Mouse (Mus musculus) spleen, postnatal 36 days (tissue): Measurements from ENCODE around the gene Rab20.
A peak's percentile ranks its signal among the peaks of the same experiment; 100 is the strongest.
"Not testable (repeated sequence)": the region's sequence is repeated elsewhere in the genome, so short reads cannot be mapped to it uniquely, and the experiment has no call there.

Experiments
- DNase-seq, 2 experiments: peaks; one replicate each; pipeline ENCODE4 v3.0.0; 2022; ENCODE audit warnings: low spot score in 2 of 2, mixed read lengths in 1 of 2

Rab20 gene

GRCm38 (mm10) chr8:11477811-11478761, at the start of gene Rab20:
TSS of gene Rab20 (minus strand) at chr8:11478710.
- DNase-seq, result peak; percentile 38 to 44

GRCm38 (mm10) chr8:11523331-11523730, 44.8 kb upstream of the Rab20 start:
- no peak for DNase-seq

- DNase-seq, result no peak
These were observed 40.2 kb upstream of the Rab20 start for GRCm38 (mm10) chr8:11518676-11519075.

GRCm38 (mm10) chr8:11518056-11518396, 39.5 kb upstream of the Rab20 start:
- no peak for DNase-seq

GRCm38 (mm10) chr8:11517366-11518055, 39.0 kb upstream of the Rab20 start:
- DNase-seq, result no peak

GRCm38 (mm10) chr8:11516292-11516691, 37.8 kb upstream of the Rab20 start:
- DNase-seq, result no peak

- DNase-seq, result no peak
These were observed 34.7 kb upstream of the Rab20 start for GRCm38 (mm10) chr8:11513247-11513646.

- no peak for DNase-seq
These were observed 34.2 kb upstream of the Rab20 start for GRCm38 (mm10) chr8:11512711-11513110.

GRCm38 (mm10) chr8:11510971-11511370, 32.5 kb upstream of the Rab20 start:
- no peak for DNase-seq

- DNase-seq, result no peak
These were observed 30.4 kb upstream of the Rab20 start for GRCm38 (mm10) chr8:11508880-11509279.

- DNase-seq, result peak; percentile 33 to 53
These were observed 28.3 kb upstream of the Rab20 start for GRCm38 (mm10) chr8:11506802-11507201.

- no peak for DNase-seq
These were observed 27.6 kb upstream of the Rab20 start for GRCm38 (mm10) chr8:11506074-11506473.

- no peak for DNase-seq
These were observed 25.1 kb upstream of the Rab20 start for GRCm38 (mm10) chr8:11503476-11504232.

GRCm38 (mm10) chr8:11498786-11499485, 20.4 kb upstream of the Rab20 start:
- no peak for DNase-seq

GRCm38 (mm10) chr8:11498281-11498680, 19.8 kb upstream of the Rab20 start:
- no peak for DNase-seq

GRCm38 (mm10) chr8:11497017-11497990, 18.8 kb upstream of the Rab20 start, which contains the start of gene Naxd:
TSS of gene Naxd (plus strand) at chr8:11497506.
- peak; percentile 89 to 90 for DNase-seq

GRCm38 (mm10) chr8:11492340-11492739, 13.8 kb upstream of the Rab20 start:
- DNase-seq, result not testable (repeated sequence)

GRCm38 (mm10) chr8:11487229-11487628, 8.7 kb upstream of the Rab20 start:
- DNase-seq, result no peak

- DNase-seq, result peak; percentile 38 to 41
These were observed 7.6 kb upstream of the Rab20 start for GRCm38 (mm10) chr8:11486142-11486541.

- DNase-seq, result no peak
These were observed 4.0 kb upstream of the Rab20 start for GRCm38 (mm10) chr8:11482537-11482936.
